Mouse (Mus musculus) left cerebral cortex, postnatal 36 days (tissue): ENCODE measurements around the gene Gm3409. TPM values are rescaled to one million over a fixed set of nuclear protein-coding genes. Genes with fewer than 3 reads are reported as not detected.
"Not testable (repeated sequence)": the region's sequence is repeated elsewhere in the genome, so short reads cannot be mapped to it uniquely, and the experiment has no call there.

Experiments used
- DNase-seq, 2 experiments: peaks; one replicate each; pipeline ENCODE4 v3.0.0; 2021 to 2022; ENCODE audit warnings: low spot score in 2 of 2, mixed read lengths in 1 of 2
- intact Hi-C: fragments of 180-260 bp; cut with DNase I; formaldehyde crosslinking; loops from one replicate; pipeline ENCODE4 v1.15.1; 2025
- total RNA-seq, 2 experiments: library from RNA; stranded (reverse); gene quantifications; 2 replicates each; pipeline ENCODE4 v1.2.3; 2021

Gm3409 gene
- total RNA-seq, result not detected

GRCm38 (mm10) chr5:146537347-146537746 is at the start of gene Gm3409:
Gm3409 (plus strand) TSS chr5:146537647.
- intact Hi-C loops, DNase-seq: not testable (repeated sequence)

- DNase-seq, intact Hi-C loops: not testable (repeated sequence)
Measured at GRCm38 (mm10) chr5:146488959-146489358, 48.5 kb upstream of the Gm3409 start.

- intact Hi-C loops, DNase-seq: not testable (repeated sequence)
Measured at GRCm38 (mm10) chr5:146491063-146491462, 46.4 kb upstream of the Gm3409 start, which contains the start of gene Gm6370. Gm6370 (plus strand) TSS chr5:146491363.

DNA sequence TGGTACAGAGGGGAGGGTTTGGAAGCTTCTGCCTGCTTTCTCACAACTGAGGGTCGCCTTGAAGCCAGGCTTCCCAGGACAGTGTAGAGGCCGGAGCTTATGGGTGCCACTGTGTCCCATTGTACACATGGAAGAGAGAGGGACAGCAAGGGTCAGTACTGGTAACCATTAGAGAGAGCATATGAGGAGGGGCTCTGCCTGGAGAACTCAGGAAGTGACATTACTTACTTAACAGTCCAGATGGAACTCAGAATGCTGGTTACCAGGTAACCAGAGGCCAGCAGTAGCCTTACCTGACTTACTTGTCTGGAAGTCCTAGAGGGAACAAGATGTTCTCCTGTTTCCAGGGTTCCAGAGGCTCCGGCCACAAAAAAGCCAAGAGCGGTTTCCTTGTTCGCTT is 35.3 kb upstream of the Gm3409 start, which contains the start of gene 4930449I24Rik:
Gene 4930449I24Rik (plus strand): TSS at position 301 of the 400 bp plus-strand sequence.
- intact Hi-C loops, DNase-seq: not testable (repeated sequence)

DNA sequence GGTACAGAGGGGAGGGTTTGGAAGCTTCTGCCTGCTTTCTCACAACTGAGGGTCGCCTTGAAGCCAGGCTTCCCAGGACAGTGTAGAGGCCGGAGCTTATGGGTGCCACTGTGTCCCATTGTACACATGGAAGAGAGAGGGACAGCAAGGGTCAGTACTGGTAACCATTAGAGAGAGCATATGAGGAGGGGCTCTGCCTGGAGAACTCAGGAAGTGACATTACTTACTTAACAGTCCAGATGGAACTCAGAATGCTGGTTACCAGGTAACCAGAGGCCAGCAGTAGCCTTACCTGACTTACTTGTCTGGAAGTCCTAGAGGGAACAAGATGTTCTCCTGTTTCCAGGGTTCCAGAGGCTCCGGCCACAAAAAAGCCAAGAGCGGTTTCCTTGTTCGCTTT is 23.6 kb upstream of the Gm3409 start, which contains the start of gene Gm3402:
Gene Gm3402 (plus strand): TSS at position 301 of the 400 bp plus-strand sequence.
- DNase-seq, intact Hi-C loops: not testable (repeated sequence)

GRCm38 (mm10) chr5:146525501-146525900 is 11.9 kb upstream of the Gm3409 start, which contains the start of gene Gm3404:
Gm3404 (plus strand) TSS chr5:146525801.
- intact Hi-C loops, result not testable (repeated sequence)

GRCm38 (mm10) chr5:146555836-146556235 is 18.4 kb downstream of the Gm3409 start, which contains the start of gene Gm3415:
Gm3415 (plus strand) TSS chr5:146556136.
- DNase-seq, intact Hi-C loops: not testable (repeated sequence)

More at GRCm38 (mm10) chr5:146525501-146525900, 11.9 kb upstream of the Gm3409 start, which contains the start of gene Gm3404:
- DNase-seq, result not testable (repeated sequence)

GRCm38 (mm10) chr5:146564259-146564658 is 26.8 kb downstream of the Gm3409 start:
- no peak for DNase-seq
- intact Hi-C loops, result no loop called here

DNA sequence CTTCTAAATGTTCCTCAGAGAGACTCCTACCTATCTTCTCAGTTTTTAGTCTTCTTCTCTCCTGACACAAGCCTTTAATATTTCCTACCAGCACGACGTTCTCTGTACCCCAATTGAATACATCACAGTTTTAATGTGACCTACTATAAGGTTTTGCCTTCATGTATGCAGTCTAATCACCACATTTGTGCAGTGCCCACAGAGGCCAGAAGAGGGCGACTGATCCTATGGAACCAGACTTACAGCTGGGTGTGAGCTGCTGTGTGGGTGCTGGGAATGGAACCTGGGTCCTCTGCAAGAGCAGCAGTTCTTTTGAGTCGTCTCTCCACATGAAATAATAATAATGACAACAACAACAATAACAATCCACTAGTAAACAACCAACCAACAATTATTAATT is 29.6 kb downstream of the Gm3409 start:
- intact Hi-C loops, result no loop called here
- no peak for DNase-seq

DNA sequence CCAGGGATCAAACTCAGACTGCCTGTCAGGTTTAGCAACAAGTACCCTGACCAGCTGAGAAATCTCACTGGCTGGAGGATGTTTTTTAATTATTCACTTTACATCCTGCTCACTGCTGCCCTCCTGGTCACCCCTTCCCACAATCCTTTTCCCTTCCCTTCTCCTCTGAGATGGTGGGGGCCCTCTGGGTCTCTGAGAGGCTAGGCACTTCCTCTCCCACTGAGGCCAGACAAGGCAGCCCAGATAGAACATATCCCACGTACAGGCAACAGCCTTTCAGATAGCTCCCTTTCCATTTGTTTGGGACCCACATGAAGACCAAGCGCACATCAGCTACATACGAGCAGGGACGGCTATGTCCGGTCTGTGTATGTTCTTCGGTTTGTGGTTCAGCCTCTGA is 32.7 kb downstream of the Gm3409 start:
- intact Hi-C loops, result loop anchor here (5.0 kb wide), 1 partner anchor 77 kb away; no protein-coding TSS in a partner anchor
- DNase-seq, result not testable (repeated sequence)

DNA sequence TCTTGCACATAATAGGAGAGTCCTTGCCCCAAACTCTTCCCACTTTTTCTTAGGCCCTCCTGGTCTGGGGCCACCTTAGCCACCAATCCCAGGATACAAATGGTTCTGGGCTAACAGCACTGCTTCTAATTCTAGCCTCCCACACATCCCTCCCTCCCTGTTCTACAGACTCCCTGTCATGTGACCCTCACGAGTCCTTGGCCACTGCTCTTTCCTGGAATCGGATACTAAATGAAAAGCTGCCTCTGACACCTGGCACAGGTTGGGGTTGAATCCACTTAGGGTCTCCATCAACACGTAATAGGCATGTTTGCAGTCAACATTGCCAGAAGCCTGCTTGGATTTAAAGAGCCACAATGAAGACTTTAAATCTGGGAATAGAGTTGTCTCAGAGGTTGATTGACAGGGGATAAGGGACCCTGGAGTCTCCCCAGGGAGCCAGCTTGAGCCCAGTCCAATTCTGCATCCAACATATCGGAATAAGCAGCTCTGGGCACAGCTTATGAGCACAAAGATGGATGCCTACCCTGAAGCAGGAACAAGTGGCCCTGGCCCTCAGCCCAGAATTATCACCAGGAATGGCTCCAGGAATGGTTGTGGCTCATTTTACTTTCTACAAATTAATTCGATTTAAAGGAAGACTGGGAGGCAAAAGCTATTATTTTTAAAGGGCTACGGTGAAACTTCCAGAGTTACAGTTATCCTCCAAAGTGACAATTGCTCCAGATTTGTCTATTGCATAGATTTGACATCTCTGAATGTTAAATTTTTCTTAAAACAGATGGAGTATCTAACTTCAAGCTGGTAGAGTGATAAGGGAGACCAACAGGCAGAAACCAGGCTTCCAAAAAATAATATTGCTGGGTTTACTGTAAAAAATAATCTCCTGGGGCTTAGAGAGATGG is 34.6 kb downstream of the Gm3409 start:
- intact Hi-C loops, result loop anchor here (5.0 kb wide), 1 partner anchor 75 kb away; no protein-coding TSS in a partner anchor
- peak; percentile 62 to 66 for DNase-seq

DNA sequence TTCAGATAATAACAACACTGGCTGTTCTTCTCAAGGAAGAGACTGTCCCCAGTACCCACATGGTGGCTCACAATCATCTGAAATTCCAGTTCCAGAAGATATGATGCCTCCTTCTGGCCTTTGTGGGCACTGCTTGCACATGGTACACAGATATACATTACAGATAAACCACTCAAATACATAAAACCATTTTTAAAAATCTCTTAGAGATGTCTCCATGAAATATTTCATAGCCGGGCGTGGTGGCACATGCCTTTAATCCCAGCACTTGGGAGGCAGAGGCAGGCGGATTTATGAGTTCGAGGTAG is 35.2 kb downstream of the Gm3409 start:
- DNase-seq, result not testable (repeated sequence)
- intact Hi-C loops, result loop anchor here (5.0 kb wide), 1 partner anchor 75 kb away; no protein-coding TSS in a partner anchor

GRCm38 (mm10) chr5:146576668-146577067 is 39.2 kb downstream of the Gm3409 start:
- intact Hi-C loops, result no loop called here
- no peak for DNase-seq

DNA sequence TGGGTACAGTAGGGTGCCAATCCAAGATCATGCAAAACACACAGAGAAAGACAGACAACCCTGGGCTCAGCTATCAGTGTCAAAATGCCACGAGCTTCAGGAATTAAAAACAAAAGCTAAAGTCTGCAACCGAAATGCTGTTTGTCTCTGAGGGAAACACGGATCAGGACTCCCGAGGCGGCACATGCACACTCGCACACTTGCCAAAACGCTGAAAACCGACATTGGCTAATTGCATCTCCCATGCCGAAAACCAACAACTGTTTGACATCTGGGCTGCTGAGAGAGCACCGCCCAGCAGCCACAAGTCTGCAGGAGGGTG is 46.7 kb downstream of the Gm3409 start:
- peak in 1 of 2 experiments; percentile 32 for DNase-seq
- intact Hi-C loops, result loop anchor here (5.0 kb wide), 2 partner anchors 43 to 88 kb away; no protein-coding TSS in a partner anchor

DNA sequence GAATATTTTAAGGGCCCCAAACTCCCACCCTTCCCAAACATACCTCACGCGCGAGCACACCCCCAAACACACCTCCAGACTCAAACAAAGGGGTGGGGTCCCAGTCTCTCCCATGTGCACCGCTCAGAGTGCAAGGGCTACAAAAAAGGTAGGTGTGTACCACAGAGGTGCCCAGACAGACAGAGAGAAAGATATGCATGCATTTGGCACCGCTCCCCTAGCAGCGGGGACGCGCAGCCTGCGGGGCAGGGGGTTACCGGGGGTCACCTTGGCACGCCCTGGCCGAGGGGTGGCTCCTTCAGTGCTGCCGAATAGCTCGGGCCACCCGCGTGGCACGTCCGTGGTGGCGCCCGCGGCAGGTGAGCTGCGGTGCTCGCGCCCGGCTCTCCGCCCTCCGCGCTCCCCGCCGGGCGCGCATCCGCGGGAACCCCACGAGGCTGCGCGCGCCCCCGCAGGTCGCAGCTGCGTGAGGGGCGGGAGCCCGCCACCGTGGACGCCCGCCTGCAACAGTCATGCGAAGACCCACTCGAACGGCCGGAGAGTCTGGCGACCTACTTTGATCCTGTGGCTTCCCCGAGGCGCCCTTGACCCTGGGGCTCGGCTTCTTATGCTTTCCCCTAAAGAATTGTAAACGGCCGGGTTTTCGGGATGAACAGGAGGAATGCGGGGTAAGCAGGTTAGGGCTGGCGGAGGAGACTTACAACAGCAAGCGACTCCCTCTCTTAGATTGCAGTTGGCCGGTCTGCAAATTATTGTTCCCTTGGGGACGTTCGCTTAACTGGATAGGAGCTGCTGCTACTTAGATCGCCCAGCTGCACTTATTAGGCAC is 47.2 kb downstream of the Gm3409 start, which contains the start of gene Gpr12:
Gene Gpr12 (minus strand): TSS at position 762 of the 829 bp plus-strand sequence.
- peak; percentile 50 to 72 for DNase-seq
- intact Hi-C loops, result loop anchor here (5.0 kb wide), 2 partner anchors 43 to 88 kb away; no protein-coding TSS in a partner anchor

DNA sequence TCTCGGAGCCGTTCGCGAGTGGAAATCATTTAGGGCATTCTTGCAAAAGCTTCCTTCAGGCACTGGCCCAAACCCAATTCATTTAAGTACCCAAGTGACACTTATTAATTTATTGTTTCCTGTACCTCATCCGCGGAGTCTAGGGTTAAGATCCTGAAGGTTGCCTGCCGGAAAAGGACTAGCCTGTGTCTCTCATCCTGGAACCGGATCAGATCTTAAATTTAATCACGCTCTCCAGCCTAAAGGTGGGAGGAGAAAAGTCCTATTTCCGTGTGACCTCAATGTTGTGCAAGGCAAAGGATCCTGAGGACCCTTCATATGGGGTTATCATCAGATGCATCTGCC is 47.8 kb downstream of the Gm3409 start:
- DNase-seq, result no peak
- intact Hi-C loops, result no loop called here

- intact Hi-C loops, result no loop called here
- no peak for DNase-seq
Measured at GRCm38 (mm10) chr5:146586357-146587070, 49.1 kb downstream of the Gm3409 start.
